Mouse (Mus musculus) megakaryocyte, adult 5-6 weeks (primary cell): ENCODE measurements around the gene Dync1li1. TPM values are rescaled to one million over a fixed set of nuclear protein-coding genes. Genes with fewer than 3 reads are reported as not detected.
"Not testable (repeated sequence)": the region's sequence is repeated elsewhere in the genome, so short reads cannot be mapped to it uniquely, and the experiment has no call there.

ENCODE experiments used
- ATAC-seq: 2 replicates; pipeline ENCODE4 v1.8.0; 2016; ENCODE audit warnings: mild to moderate bottlenecking, inconsistent platforms; ENCODE audit not compliant: poor library complexity, severe bottlenecking
- total RNA-seq, 2 experiments: library from RNA; stranded (forward) in 1 of 2; stranded (reverse) in 1 of 2; fragments of 153-499, 151-499 nt in 1 of 2; fragments of 221-1000, 200-1000 nt in 1 of 2; gene quantifications; 2 replicates each; pipeline versions ENCODE4 v1.2.3 to v1.2.4; 2015 to 2017

The Dync1li1 gene
- total RNA-seq, 2 experiments from 2014 or later: 35.5 to 60.7 TPM

DNA sequence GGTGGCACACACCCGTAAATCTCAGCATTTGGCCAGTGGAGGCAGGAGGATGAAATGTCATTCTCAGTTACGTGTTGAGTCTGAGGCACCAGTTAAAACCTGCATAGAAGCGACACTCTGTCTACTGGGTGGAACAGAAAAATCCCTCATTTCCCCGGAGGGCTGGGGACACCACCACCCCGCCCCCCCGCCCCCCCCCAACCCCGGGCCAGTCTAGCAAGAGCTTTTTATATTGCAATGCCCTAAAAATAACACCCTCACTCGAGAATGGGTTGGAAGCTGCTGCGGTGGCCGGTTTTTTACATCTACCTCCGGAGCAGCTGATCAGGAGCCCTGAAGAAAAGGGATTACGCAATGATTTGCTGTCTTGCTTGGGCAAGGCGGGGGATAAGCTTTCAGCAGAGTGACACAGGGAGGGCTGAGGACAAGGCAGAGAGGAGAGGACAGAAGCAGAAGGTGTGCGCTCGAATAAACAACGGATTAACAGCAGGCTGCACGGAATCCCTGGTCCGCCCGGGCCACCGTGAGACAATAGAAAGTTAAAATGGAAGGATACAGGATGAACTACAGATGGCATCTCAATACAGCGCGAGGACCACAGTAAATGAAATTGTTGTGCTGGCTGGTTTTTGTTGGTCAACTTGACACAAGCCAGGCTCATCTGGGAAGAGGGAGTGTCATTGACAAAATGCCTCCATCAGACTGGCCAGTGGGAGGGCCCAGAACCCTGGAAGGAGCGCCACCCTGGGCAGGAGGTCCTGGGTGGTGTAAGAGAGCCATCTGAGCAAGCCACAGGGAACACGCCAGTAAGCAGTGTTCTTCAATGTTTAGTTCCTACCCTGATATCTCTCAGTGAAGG is 15.7 kb upstream of the Dync1li1 start:
- ATAC-seq: peak; percentile 83

DNA sequence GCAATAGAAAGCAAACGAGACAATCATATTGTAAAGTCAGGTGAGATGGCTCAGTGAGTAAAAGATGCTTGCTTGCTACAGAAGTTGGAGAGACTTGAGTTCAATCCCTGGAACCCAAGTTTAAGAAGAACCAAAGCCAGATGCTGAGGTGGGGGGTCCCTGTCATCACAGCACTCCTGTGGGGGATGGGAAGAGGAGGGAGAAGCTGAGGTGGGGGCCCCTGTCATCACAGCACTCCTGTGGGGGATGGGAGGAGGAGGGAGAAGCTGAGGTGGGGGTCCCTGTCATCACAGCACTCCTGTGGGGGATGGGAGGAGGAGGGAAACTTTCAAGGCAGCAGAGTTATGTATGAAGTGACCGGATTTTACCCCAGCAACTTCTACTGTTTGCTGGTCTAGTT is 15.0 kb upstream of the Dync1li1 start:
- no peak for ATAC-seq

DNA sequence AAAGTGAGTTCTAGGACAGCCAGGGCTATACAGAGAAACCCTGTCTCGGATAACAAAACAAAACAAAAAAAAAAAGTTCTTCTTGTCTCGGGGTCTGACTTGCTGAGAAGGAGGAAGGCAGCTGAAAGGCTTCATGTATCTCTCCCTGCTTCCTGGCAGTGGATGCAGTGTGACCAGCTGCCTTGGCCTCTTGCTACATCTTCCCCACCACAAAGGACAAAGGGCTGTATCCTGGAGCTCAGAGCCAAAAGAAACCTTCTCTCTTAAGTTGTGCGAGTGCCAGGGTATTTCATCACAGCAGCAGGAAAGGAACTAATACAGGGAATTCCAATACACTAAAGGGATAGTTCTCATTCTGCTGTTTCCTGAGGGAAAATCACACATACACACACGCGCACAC is 10.0 kb upstream of the Dync1li1 start:
- no peak for ATAC-seq

DNA sequence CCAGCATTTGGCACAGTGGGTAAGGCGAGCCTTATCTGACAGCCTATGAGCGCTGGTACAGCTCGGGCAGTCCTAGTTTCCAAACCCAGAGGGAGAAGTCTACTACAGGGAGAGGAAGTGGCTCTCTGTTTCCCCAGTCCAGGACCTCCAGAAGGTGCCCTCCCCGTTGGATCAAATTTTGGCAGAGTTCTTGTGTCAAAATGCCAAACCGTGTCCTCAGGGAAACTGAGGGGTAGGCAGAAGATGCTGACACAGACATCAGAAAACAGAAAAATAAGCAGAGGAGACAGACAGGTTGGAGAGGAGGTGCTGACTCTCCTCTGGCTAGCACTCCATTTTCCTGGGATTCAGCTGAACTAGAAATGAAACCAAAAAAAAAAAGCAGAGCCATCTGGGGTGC is 8.6 kb upstream of the Dync1li1 start:
- 0 out of 2 replicates have a peak, but pooled peaks have one; percentile 30 for ATAC-seq

DNA sequence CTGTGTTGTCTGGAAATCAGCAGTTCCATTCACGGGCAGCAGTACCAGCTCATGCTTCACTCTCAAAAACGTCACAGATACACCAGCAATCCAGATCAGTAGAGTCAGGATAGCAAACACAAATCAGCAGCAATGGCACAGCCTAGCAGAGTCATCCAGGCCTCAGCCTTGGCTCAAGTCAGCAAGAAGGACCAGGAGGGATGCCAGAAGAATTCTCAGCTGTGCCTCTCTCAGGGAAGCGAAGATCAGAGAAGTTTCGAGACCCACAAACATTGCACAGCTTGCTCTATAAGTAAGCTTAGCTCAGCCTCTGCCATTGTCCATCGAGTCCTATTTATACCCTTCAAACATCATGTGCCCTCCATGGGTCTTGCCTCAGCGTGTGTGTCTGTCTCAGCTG is 8.1 kb upstream of the Dync1li1 start:
- no peak for ATAC-seq

DNA sequence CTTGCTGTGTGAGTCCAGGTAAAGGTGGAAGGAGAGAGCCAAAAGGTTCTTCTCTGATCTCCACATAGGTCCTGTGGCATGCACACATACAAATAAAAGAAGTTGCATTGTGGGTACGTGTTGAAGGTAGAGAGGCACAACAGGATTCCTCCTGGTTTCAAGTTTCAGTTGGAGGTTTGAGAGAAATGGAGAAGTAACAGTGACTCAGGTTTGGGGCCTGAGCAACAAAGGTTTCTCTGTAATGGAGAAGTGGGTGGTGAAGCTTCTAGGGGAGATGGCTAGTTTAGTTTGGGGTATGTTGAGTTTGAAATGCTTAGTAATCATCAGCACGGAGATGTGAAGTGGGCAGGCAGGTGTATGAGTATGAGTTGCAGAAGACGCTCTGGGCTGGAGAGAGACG is 6.4 kb upstream of the Dync1li1 start:
- ATAC-seq: peak; percentile 90

DNA sequence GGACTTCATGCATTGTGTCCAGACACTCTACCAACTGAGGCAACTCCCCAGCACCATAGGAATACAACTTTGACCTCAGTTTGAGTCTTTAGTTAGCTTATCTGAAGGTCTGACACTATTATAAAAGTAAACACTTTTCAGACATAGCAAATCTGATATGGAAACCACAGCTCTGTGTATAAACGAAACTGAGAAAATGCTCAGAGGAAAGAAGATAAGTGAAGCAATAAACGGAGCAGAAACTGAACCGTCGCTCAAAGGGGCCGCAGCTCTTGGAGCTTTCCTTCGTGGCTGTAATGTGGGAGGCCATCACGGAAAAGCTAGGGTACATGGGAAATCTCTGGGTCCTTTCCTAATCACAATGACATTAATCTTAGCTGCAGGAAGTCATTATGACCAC is 2.3 kb upstream of the Dync1li1 start:
- ATAC-seq: no peak

DNA sequence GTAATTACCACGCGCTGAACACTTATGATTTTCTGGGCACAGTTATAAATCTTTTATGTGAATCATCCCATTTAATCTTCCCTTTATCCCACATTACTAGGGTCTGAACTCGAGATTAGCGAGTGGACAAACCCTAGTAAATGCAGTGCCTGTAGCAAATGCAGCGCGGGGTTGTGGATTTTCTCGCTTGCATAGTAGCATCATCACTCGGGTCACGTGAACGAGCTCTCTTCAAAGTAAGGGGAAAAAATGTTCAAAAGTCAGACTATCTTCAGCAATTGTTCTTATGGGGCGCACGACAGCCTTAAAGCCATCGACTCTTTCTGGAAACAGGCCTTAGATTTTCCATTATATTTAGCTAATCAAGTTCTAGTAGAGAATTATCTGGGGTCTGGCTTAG is 951 bp upstream of the Dync1li1 start:
- ATAC-seq: no peak

DNA sequence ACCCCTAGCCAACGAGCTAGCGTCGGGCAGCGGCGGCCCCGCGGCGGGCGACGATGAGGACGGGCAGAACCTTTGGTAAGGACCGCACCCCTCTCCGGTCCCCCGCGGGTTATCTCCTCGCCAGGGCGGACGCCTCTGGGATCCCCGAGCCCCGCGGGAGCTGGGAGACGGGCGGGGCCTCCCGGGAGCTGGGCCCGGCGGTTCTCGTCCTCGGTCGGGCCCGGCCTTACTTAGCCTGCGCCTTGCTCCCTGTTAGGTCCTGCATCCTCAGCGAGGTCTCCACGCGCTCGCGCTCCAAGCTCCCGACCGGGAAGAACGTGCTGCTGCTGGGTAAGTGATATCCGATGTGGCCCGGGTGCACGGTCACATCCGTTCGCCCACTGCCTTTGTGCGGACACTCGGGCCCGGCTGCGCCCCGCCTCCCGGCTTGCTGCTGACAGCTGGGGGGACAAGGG is 390 bp downstream of the Dync1li1 start:
- peak; percentile 37 for ATAC-seq

DNA sequence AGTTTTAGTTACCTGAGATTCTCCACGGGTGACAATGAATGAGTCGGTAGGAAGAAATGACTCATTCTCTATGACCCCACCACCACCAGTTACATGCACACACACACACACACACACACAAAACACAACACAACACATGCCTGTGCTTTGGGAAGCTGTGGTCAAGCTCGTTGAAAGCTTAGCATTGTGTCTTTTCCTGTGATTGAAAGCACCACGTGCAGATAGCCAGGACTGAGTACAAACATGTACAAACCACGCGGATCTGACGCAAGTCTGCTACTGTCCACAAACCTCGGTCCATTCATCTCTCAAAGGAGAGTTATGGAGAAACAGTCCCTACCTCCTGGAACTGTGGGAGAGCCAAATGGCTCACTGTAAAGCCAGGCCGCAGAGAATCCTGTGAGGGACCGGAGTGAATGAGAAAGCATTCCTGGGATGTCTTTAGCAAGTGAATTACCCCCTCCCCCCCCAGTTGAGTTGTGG is 1.6 kb downstream of the Dync1li1 start:
- ATAC-seq: peak; percentile 11

DNA sequence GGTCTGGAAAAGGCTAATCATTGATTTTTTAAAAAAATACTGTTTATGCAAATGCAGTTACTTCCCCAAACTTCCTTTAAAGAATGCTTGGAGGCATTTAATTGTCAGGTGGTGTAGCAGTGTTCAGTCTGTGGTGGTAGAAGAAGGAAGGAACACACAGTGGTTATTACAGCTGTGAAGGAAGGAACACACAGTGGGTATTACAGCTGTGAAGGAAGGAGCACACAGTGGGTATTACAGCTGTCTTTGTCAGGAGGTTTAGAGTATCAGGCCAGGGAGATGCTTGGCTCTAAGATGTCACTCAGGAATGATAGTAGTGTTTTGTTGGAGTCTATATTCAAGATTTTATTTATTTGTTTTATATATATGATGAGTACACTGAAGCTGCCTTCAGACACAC is 2.5 kb downstream of the Dync1li1 start:
- no peak for ATAC-seq

DNA sequence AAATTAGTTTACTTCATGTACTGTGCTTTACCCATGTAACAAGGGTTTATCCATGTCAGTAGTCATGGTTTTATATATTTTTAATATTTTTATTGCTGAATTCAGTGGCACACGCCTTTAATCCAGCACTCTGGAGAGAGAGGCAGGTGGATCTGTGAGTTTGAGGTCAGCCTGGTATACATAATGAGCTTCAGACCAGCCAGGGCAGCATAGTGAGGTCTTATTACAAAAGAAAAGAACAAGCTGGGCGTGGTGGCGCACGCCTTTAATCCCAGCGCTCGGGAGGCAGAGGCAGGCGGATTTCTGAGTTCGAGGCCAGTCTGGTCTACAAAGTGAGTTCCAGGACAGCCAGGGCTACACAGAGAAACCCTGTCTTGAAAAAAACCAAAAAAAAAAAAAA is 7.1 kb downstream of the Dync1li1 start:
- not testable (repeated sequence) for ATAC-seq

DNA sequence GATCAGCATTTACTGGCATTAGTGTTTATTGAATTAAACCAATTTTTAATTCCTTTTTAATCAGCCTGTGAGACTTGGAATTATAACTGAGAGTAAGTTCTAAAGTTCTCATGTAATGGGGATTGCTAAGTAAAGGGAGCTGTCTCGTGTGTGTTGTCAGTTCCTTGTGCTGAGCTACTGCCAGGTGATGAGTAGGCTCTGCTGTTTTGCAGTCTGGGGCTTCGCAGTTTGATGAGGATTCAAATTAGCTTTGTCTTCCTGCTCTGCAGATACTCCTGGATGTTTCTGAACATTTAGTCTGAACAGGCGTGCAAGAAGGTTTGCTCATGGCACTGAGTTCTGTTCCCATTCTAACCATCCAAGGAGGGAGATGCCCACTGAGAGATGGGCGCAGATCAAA is 8.5 kb downstream of the Dync1li1 start:
- ATAC-seq: no peak

DNA sequence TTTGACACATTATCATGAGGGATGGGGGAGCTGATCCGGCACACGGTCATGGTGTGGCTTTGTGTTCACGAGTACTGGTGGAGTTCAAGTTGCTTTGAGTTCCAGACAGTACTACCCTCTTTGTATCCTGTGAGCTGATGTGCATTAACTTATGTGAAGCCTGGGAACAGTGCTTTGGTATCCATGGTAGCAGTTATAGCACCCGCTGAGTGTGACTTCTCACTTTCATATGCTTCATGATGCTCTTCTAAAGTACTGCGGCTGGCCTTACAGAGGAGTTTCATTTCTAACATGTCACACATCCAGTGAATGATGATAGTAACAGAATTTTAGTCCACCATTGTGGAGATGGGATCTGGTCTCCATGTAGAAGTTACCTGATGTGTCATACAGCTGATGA is 9.3 kb downstream of the Dync1li1 start:
- ATAC-seq: no peak

DNA sequence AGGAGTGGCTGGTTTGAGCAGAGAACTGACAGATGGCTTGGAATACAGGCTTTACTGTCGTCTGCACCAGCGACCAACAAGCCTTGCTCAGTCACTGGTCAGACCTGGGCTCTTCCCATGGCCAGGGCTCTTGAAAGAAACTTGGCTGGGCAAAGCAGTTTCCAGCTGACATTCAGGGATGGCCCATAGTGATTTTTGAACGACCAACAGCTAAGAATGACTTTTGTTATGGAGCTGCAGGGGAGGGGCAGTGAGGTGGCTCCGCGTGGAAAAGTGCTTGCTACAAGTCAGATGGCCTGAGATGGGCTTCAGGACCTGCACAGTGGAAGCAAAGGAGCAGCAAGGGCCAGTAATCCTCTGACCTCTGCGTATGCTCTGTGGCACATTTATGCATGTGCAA is 10.7 kb downstream of the Dync1li1 start:
- no peak for ATAC-seq

DNA sequence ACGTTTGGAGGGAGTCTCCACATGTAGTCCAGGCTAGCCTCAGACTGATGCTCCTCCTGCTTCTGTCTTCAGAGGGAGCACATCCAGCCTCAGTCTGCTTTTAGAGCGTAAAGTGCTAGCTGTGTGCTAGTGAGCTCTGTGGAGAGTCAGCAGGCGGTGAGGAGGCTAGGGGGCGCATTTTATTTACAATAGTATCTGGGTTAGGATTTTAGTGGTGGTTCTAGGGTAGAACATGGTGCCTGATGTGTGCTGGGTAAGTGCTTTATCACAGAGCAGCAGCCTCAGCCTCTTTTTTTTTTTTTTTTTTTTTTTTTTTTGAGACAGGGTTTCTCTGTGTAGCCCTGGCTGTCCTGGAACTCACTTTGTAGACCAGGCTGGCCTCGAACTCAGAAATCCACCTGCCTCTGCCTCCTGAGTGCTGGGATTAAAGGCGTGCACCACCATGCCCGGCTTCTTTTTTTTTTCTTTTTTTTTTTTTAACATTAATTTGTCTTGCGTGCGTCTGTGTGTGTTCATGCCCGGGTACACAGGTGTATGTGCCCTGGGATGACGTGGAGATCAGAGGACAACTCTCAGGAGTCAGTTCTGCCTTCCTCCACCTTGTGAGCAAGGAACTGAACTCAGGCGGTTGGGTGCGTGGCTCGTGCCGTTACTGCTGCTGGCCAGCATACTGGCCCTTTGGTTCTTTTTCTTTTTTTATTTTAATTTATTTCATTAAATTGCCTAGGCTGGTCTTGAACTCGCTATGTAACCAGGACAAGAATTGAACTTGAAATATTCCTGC is 11.5 kb downstream of the Dync1li1 start:
- ATAC-seq: no peak

DNA sequence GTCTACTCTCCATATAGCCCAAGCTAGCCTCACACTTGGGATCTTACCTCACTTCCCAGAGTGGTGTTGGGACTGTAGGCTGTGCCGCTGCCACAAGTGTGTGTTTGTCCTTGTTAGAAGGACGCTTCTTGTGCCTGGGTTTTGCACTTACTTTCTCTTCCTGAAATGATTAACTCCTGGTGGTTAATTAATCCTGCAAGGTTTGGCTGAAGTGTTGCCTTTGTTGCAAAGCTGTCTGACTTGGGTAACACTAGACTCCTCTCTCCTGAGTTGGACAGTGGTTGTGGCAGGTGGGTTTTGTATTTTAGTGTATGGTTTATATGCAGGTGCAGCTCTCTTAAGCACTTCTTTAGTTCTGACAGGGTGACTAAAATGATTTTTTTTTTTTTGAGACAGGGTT is 12.4 kb downstream of the Dync1li1 start:
- no peak for ATAC-seq

DNA sequence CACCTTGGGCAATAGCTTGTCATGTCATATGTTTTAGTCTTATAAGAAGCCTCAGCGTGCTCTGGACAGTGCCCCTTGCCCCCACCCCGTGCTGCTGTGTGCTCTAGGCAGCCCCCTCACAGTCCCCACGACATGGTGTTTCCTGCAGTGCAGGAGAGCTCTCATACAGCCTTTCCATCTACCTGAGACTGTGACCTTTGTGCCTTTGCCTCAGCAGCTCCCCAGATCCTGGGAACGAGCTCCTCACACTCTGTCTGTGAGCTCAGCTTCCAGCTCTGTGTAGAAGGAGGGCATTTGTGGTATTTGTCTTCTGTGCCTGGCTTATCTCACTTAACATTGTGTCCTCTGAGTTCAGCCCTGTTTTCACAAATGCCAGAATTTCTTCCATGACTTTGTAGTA is 13.3 kb downstream of the Dync1li1 start:
- ATAC-seq: no peak

DNA sequence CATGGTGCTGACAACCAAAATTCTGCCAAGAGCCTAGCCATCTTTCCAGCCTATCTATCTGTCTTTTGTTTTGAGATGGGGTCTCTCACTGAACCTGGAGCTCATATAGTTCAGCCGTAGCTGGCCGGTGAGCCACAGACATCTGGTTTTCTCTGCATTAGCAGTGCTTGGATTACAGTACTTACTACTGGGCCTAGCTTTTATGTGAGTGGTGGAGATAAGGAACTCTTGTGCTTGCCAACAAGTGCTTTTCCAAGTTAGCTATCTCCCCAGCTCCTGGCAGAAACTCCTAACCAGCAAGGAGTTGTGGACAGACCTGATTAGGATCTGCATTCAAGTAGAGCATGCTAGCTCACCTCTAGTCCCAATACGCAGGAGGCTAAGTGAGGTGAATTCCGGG is 19.2 kb downstream of the Dync1li1 start:
- no peak for ATAC-seq

DNA sequence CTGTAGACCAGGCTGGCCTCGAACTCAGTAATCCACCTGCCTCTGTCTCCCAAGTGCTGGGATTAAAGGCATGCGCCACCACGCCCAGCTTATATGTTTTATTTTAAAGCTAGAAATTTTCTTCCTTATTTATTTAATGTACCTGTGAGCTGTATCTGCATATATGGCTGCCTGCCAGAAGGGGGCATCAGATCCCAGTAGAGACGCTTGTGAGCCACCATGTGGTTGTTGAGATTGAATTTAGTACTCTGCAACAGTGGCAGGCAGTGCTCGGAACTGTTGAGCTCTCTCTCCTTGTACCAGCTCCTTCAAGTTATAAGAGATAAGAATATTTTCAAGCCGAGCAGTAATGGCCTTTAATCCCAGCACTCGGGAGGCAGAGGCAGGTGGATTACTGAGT is 21.8 kb downstream of the Dync1li1 start:
- peak; percentile 68 for ATAC-seq

DNA sequence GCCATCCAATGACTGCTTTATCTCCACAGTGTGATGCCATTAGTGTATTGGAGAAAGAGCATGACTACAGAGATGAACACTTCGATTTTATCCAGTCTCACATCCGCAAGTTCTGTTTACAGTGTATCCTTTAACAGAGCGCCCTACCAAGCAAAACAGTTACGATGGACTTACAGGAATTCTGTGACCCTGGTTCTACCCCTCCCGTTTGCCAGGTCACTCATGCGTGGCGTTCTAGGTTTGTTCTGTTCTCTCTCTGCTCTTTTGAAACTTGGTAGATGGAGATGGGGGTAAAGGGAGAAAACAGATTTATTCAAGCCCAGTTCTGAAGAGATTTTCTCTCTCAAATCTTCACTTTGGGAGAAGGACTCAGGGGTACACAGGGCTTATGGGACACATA is 24.9 kb downstream of the Dync1li1 start:
- ATAC-seq: no peak
